Mouse (Mus musculus) T-cell, adult 66 days (primary cell): ENCODE data around the gene Cabp7. TPM values are rescaled to one million over a fixed set of nuclear protein-coding genes. Genes with fewer than 3 reads are reported as not detected.

Experiments
- total RNA-seq, 2 experiments: library from RNA; stranded (reverse); gene quantifications; 3 replicates in 1 of 2; 4 replicates in 1 of 2; pipeline ENCODE4 v1.2.4; 2023

The Cabp7 gene
- under 1 TPM; 0.21 to 0.47 TPM for total RNA-seq

GRCm38 (mm10) chr11:4746733-4747132 lies at the start of gene Cabp7:
Gene Cabp7 (minus strand): TSS chr11:4746778.

GRCm38 (mm10) chr11:4704072-4704964 lies 42.3 kb downstream of the Cabp7 start, which contains the start of the genes Uqcr10 and Zmat5:
Gene Uqcr10 (minus strand): TSS chr11:4704342.
Gene Zmat5 (plus strand): TSS chr11:4704678.

Other genes with a start within 250 kb of the Cabp7 start
- 10 to 100 TPM; 90.2 to 91.2 TPM for gene Mtmr3, start 151.9 kb downstream of the Cabp7 start, total RNA-seq
- gene Gm11032, start 126.7 kb downstream of the Cabp7 start, total RNA-seq = not detected
- 10 to 100 TPM; 30.4 to 31.0 TPM for gene Ascc2, start 109.0 kb downstream of the Cabp7 start, total RNA-seq
- 100 to 1,000 TPM; 122 to 140 TPM for gene Uqcr10, start 42.4 kb downstream of the Cabp7 start, total RNA-seq
- gene Zmat5, start 42.1 kb downstream of the Cabp7 start, total RNA-seq = 10 to 100 TPM; 30.5 to 33.3 TPM
- 10 to 100 TPM; 53.7 to 57.5 TPM for gene Nf2, start 102.8 kb upstream of the Cabp7 start, total RNA-seq
- 10 to 100 TPM; 26.0 to 27.1 TPM for gene Nipsnap1, start 127.2 kb upstream of the Cabp7 start, total RNA-seq
- gene Thoc5, start 148.5 kb upstream of the Cabp7 start, total RNA-seq = 10 to 100 TPM; 42.6 to 42.8 TPM
- 1 to 10 TPM; 3.3 to 3.5 TPM for gene Nefh, start 201.3 kb upstream of the Cabp7 start, total RNA-seq
- 10 to 100 TPM; 89.9 to 92.1 TPM for gene Ap1b1, start 240.0 kb upstream of the Cabp7 start, total RNA-seq